In the genomic region with DNA sequence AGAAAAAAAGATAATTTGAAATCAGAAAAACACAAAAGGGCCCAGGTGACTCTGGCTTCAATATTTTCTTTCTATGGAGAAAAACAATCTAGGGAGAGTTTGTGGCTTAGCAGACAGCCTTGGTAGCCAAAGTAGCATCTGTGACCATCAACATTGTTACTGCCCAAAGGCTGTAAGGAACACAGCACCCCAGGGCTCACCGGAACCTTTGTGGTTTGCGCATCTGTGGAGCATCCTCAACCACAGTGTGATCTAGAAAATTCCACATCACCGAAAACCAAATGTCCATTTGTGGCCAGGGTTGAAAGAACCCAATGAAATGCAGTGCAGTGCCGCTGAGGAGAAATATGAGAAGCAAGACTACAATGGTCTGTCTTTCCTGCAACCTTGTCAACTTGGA, we compare ENCODE assay signal across 29 mouse cellular contexts. TPM values are rescaled to one million over a fixed set of nuclear protein-coding genes. Genes with fewer than 3 reads are reported as not detected.
A peak's percentile ranks its signal among the peaks of the same experiment; 100 is the strongest.
DNase-seq lines count a peak whose midpoint lies in the region; ATAC-seq and TF ChIP-seq lines count a peak whose summit lies in the region.
"Had no signal": no experiment of that assay in that cellular context is flagged by ENCODE, and none has a peak within 500 bp of the region (broad histone marks: within the 10 kb centered on the region; RNA-seq: fewer than 3 reads in every experiment).

No protein-coding gene starts in this region.

- H3K27me3 ChIP-seq in embryonic facial prominence, embryonic 13.5 days: no peaks in the 10 kb centered on the region
- no peaks in the 10 kb centered on the region for H3K27me3 ChIP-seq in embryonic facial prominence, embryonic 10.5 days (replicated peaks; ENCODE audit: low read depth, poor library complexity, severe bottlenecking)
- H3K27me3 ChIP-seq in lung, embryonic 16.5 days (ENCODE audit: control insufficient read depth, insufficient read depth, low read depth, low read length): no peaks in the 10 kb centered on the region
- H3K27me3 ChIP-seq in lung, postnatal 0 days (replicated peaks; ENCODE audit: insufficient read depth, low read length): no peaks in the 10 kb centered on the region
- no peaks in the 10 kb centered on the region for H3K27me3 ChIP-seq in myocyte (ENCODE audit: control insufficient read depth, insufficient read depth, insufficient read length)
- no peaks in the 10 kb centered on the region for H3K27me3 ChIP-seq in forebrain, embryonic 11.5 days (ENCODE audit: control insufficient read depth, insufficient read depth, low read length)
- H3K27me3 ChIP-seq: forebrain, embryonic 12.5 days; forebrain, embryonic 15.5 days; heart, embryonic 15.5 days; hindbrain, embryonic 13.5 days had no signal

- peaks cover 13% of the 10 kb centered on the region for H3K4me1 ChIP-seq in embryonic facial prominence, embryonic 13.5 days
- H3K4me1 ChIP-seq in embryonic facial prominence, embryonic 10.5 days: no peaks in the 10 kb centered on the region
- peaks cover 10% of the 10 kb centered on the region; the same call in 1 of the 2 replicates for H3K4me1 ChIP-seq in lung, embryonic 16.5 days (replicated peaks; ENCODE audit: control insufficient read depth, insufficient read depth, low read length)
- peaks cover 2% of the 10 kb centered on the region for H3K4me1 ChIP-seq in lung, postnatal 0 days (ENCODE audit: insufficient read depth, low read depth, low read length)
- peaks cover 7% of the 10 kb centered on the region for H3K4me1 ChIP-seq in embryonic fibroblast, embryonic 13.5 days (ENCODE audit: control insufficient read depth, insufficient read depth, low read length)
- H3K4me1 ChIP-seq in forebrain, embryonic 11.5 days (replicated peaks; ENCODE audit: control insufficient read depth, insufficient read depth, low read length): no peaks in the 10 kb centered on the region
- H3K4me1 ChIP-seq: forebrain, embryonic 12.5 days; forebrain, embryonic 15.5 days; heart, embryonic 12.5 days; heart, embryonic 15.5 days; hindbrain, embryonic 10.5 days; hindbrain, embryonic 13.5 days had no signal

- no peak for ATAC-seq in embryonic facial prominence, embryonic 13.5 days (ENCODE audit: insufficient number of reproducible peaks, insufficient read depth, low FRiP score, low TSS enrichment, low read depth)
- ATAC-seq in lung, embryonic 16.5 days (ENCODE audit: low read depth): no peak
- no peak for ATAC-seq in lung, postnatal 0 days
- no peak for ATAC-seq in forebrain, embryonic 11.5 days (replicated peaks; ENCODE audit: low FRiP score)
- ATAC-seq: activated CD4-positive, CD25-positive, alpha-beta regulatory T cell, adult 4 months; CD4-positive, CD25-positive, alpha-beta regulatory T cell, adult 4 months; forebrain, embryonic 15.5 days; hindbrain, embryonic 16.5 days had no signal

- H3ac ChIP-seq in myocyte (ENCODE audit: control insufficient read depth, insufficient read length): no peak overlapping the region

- WGBS in embryonic facial prominence, embryonic 13.5 days: 68% methylated on average over 4 of the region's 4 CpGs
- WGBS in embryonic facial prominence, embryonic 10.5 days: 89% methylated on average over 4 of the region's 4 CpGs
- WGBS in lung, embryonic 16.5 days: 83% methylated on average over 4 of the region's 4 CpGs
- 92% methylated on average over 4 of the region's 4 CpGs for WGBS in lung, postnatal 0 days
- 91% methylated on average over 4 of the region's 4 CpGs for WGBS in forebrain, embryonic 11.5 days

- no peak for TF ChIP-seq EP300 in lung, postnatal 0 days (IDR thresholded peaks at IDR 0.05)

- TF ChIP-seq POLR2A in embryonic fibroblast, embryonic 13.5 days (IDR thresholded peaks at IDR 0.05; ENCODE audit: low read depth, low read length): no peak
- no peak for TF ChIP-seq POLR2A in myocyte (IDR thresholded peaks at IDR 0.05; ENCODE audit: insufficient read length, low read depth)

- no peak for DNase-seq in embryonic facial prominence, embryonic 10.5 days (ENCODE audit: low spot score)
- DNase-seq in lung, postnatal 0 days (ENCODE audit: low spot score): no peak
- no peak for DNase-seq in layer of hippocampus, adult 9-11 months
- DNase-seq in forebrain, embryonic 11.5 days (ENCODE audit: low spot score): no peak
- DNase-seq: adrenal gland, adult 8-10 months; adrenal gland, postnatal 25 days; B cell, adult 2 months; cerebellum, adult 11-12 months; cerebellum, adult 8-10 months; cerebellum, postnatal 10 days; cerebellum, postnatal 36 days; embryo, embryonic 11 days; gastrocnemius, postnatal 25 days; heart, adult 18-20 months; heart, postnatal 10 days; heart, postnatal 36 days had no signal

- H3K4me2 ChIP-seq in embryonic facial prominence, embryonic 13.5 days: no peak overlapping the region
- no peak overlapping the region for H3K4me2 ChIP-seq in lung, embryonic 16.5 days (ENCODE audit: low read depth, low read length)
- H3K4me2 ChIP-seq in lung, postnatal 0 days (replicated peaks; ENCODE audit: low read depth, low read length): no peak overlapping the region
- peak overlapping the region; percentile 57 for H3K4me2 ChIP-seq in myocyte (ENCODE audit: low read depth)
- no peak overlapping the region for H3K4me2 ChIP-seq in forebrain, embryonic 11.5 days (ENCODE audit: low read depth, low read length, severe bottlenecking)
- H3K4me2 ChIP-seq: forebrain, embryonic 12.5 days; forebrain, embryonic 15.5 days; heart, embryonic 12.5 days; heart, embryonic 15.5 days; hindbrain, embryonic 13.5 days had no signal

- no peaks in the 10 kb centered on the region for H3K36me3 ChIP-seq in embryonic facial prominence, embryonic 13.5 days
- H3K36me3 ChIP-seq in embryonic facial prominence, embryonic 10.5 days (replicated peaks): no peaks in the 10 kb centered on the region
- no peaks in the 10 kb centered on the region for H3K36me3 ChIP-seq in lung, embryonic 16.5 days (ENCODE audit: control insufficient read depth, insufficient read depth, low read length)
- no peaks in the 10 kb centered on the region for H3K36me3 ChIP-seq in lung, postnatal 0 days (ENCODE audit: insufficient read depth, low read length)
- H3K36me3 ChIP-seq in myocyte (ENCODE audit: control insufficient read depth, insufficient read depth): no peaks in the 10 kb centered on the region
- H3K36me3 ChIP-seq in forebrain, embryonic 11.5 days (ENCODE audit: control insufficient read depth, insufficient read depth, low read length): no peaks in the 10 kb centered on the region
- H3K36me3 ChIP-seq: forebrain, embryonic 12.5 days; forebrain, embryonic 15.5 days; heart, embryonic 12.5 days; heart, embryonic 15.5 days; hindbrain, embryonic 10.5 days; hindbrain, embryonic 13.5 days had no signal

- H3K79me2 ChIP-seq in myocyte (ENCODE audit: control insufficient read depth, insufficient read depth): no peaks in the 10 kb centered on the region

- TF ChIP-seq CTCF in lung, postnatal 0 days (IDR thresholded peaks at IDR 0.05): no peak
- TF ChIP-seq CTCF in embryonic fibroblast, embryonic 13.5 days (IDR thresholded peaks at IDR 0.05; ENCODE audit: borderline replicate concordance, insufficient read depth, low read length): no peak

- no peak overlapping the region for H3K9ac ChIP-seq in embryonic facial prominence, embryonic 13.5 days
- no peak overlapping the region for H3K9ac ChIP-seq in lung, embryonic 16.5 days (ENCODE audit: low read length)
- no peak overlapping the region for H3K9ac ChIP-seq in lung, postnatal 0 days (replicated peaks; ENCODE audit: low read depth)
- H3K9ac ChIP-seq in forebrain, embryonic 11.5 days (ENCODE audit: low read length): no peak overlapping the region
- H3K9ac ChIP-seq: forebrain, embryonic 12.5 days; forebrain, embryonic 15.5 days; heart, embryonic 12.5 days; heart, embryonic 15.5 days; hindbrain, embryonic 13.5 days had no signal

- H3K27ac ChIP-seq in embryonic facial prominence, embryonic 13.5 days: peak overlapping the region; percentile 34; the same call in 1 of the 2 replicates
- no peak overlapping the region for H3K27ac ChIP-seq in embryonic facial prominence, embryonic 10.5 days (replicated peaks)
- 0 out of 2 replicates have a peak overlapping the region, but pooled peaks have one; percentile 21 for H3K27ac ChIP-seq in lung, embryonic 16.5 days (ENCODE audit: low read length)
- no peak overlapping the region for H3K27ac ChIP-seq in lung, postnatal 0 days (ENCODE audit: low read length)
- peak overlapping the region; percentile 25 for H3K27ac ChIP-seq in embryonic fibroblast, embryonic 13.5 days (ENCODE audit: insufficient read depth, low read length)
- H3K27ac ChIP-seq in forebrain, embryonic 11.5 days (ENCODE audit: low read depth, low read length): no peak overlapping the region
- H3K27ac ChIP-seq: forebrain, embryonic 12.5 days; forebrain, embryonic 15.5 days; heart, embryonic 15.5 days; hindbrain, embryonic 10.5 days; hindbrain, embryonic 13.5 days had no signal

- H3K9me3 ChIP-seq in embryonic facial prominence, embryonic 13.5 days: no peaks in the 10 kb centered on the region
- H3K9me3 ChIP-seq in embryonic facial prominence, embryonic 10.5 days: no peaks in the 10 kb centered on the region
- H3K9me3 ChIP-seq in lung, embryonic 16.5 days (ENCODE audit: control insufficient read depth, low read length): no peaks in the 10 kb centered on the region
- H3K9me3 ChIP-seq in lung, postnatal 0 days (ENCODE audit: low read length): no peaks in the 10 kb centered on the region
- no peaks in the 10 kb centered on the region for H3K9me3 ChIP-seq in forebrain, embryonic 11.5 days (ENCODE audit: control insufficient read depth, low read length)
- H3K9me3 ChIP-seq: forebrain, embryonic 12.5 days; forebrain, embryonic 15.5 days; heart, embryonic 12.5 days; heart, embryonic 15.5 days; hindbrain, embryonic 10.5 days; hindbrain, embryonic 13.5 days had no signal

- no peak overlapping the region for H3K4me3 ChIP-seq in embryonic facial prominence, embryonic 13.5 days
- H3K4me3 ChIP-seq in embryonic facial prominence, embryonic 10.5 days: no peak overlapping the region
- H3K4me3 ChIP-seq in lung, embryonic 16.5 days (ENCODE audit: low read length): no peak overlapping the region
- H3K4me3 ChIP-seq in lung, postnatal 0 days (ENCODE audit: low read depth, low read length): no peak overlapping the region
- no peak overlapping the region for H3K4me3 ChIP-seq in embryonic fibroblast, embryonic 13.5 days (ENCODE audit: insufficient read depth, low read length)
- H3K4me3 ChIP-seq in myocyte: no peak overlapping the region
- H3K4me3 ChIP-seq in forebrain, embryonic 11.5 days (ENCODE audit: low read depth, low read length): no peak overlapping the region
- H3K4me3 ChIP-seq: forebrain, embryonic 12.5 days; forebrain, embryonic 15.5 days; heart, embryonic 12.5 days; heart, embryonic 15.5 days; hindbrain, embryonic 10.5 days; hindbrain, embryonic 13.5 days had no signal

RNA-seq across cellular contexts. Expression of gene Adamts17, which starts 27.2 kb away (rescaled TPM):
- polyA plus RNA-seq in embryonic facial prominence, embryonic 13.5 days (2015; fragmentation: Nextera tagmentation; extraction: Ambion mirVana): 13.2 and 14.8 TPM in 2 replicates
- 2.4 and 2.6 TPM in 2 replicates for polyA plus RNA-seq in embryonic facial prominence, embryonic 10.5 days (2016; fragmentation: Nextera tagmentation; extraction: Ambion mirVana)
- polyA plus RNA-seq in lung, embryonic 16.5 days (2015; fragmentation: Nextera tagmentation; extraction: Ambion mirVana): 15.4 and 15.9 TPM in 2 replicates
- polyA plus RNA-seq in lung, postnatal 0 days (2015; fragmentation: Nextera tagmentation; extraction: Ambion mirVana): 14.1 and 14.5 TPM in 2 replicates
- polyA plus RNA-seq in embryonic fibroblast, embryonic 13.5 days (2011; ENCODE audit: insufficient read length, low read depth, missing spikeins): 0.77 and 1.3 TPM in 2 replicates
- polyA plus RNA-seq in myocyte (2012; fragmentation: generic; extraction: Trizol): 1.8 TPM
- polyA plus RNA-seq in forebrain, embryonic 11.5 days (2014; fragmentation: Nextera tagmentation; extraction: Ambion mirVana): 0.72 and 1.1 TPM in 2 replicates

Comparison
In these comparisons a context has a peak if more than half of its experiments do, and no peak if none do; other contexts are left out.
1. H3K27ac ChIP-seq: peak in embryonic facial prominence, embryonic 13.5 days (single experiment), lung, embryonic 16.5 days (single experiment) and embryonic fibroblast, embryonic 13.5 days (single experiment); none in embryonic facial prominence, embryonic 10.5 days (single experiment), lung, postnatal 0 days (single experiment) and forebrain, embryonic 11.5 days (single experiment).